Mouse (Mus musculus) lung, adult 18-20 months (tissue): ENCODE data around the gene Amigo3.
A peak's percentile ranks its signal among the peaks of the same experiment; 100 is the strongest.

Experiments used
- DNase-seq, 2 experiments: peaks; one replicate each; pipeline ENCODE4 v3.0.0; 2022; ENCODE audit warnings: mixed read lengths in 2 of 2

Amigo3 gene

DNA sequence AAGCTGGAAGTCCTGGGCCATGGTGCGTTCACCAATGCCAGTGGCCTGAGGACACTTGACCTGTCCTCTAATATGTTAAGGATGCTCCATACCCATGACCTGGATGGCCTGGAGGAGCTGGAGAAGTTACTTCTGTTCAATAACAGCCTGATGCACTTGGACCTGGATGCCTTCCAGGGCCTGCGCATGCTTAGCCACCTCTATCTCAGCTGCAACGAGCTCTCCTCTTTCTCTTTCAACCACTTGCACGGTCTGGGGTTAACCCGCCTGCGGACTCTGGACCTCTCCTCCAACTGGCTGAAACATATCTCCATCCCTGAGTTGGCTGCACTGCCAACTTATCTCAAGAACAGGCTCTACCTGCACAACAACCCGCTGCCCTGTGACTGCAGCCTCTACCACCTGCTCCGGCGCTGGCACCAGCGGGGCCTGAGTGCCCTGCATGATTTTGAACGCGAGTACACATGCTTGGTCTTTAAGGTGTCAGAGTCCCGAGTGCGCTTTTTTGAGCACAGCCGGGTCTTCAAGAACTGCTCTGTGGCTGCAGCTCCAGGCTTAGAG lies 786 bp downstream of the Amigo3 start:
- no peak for DNase-seq

DNA sequence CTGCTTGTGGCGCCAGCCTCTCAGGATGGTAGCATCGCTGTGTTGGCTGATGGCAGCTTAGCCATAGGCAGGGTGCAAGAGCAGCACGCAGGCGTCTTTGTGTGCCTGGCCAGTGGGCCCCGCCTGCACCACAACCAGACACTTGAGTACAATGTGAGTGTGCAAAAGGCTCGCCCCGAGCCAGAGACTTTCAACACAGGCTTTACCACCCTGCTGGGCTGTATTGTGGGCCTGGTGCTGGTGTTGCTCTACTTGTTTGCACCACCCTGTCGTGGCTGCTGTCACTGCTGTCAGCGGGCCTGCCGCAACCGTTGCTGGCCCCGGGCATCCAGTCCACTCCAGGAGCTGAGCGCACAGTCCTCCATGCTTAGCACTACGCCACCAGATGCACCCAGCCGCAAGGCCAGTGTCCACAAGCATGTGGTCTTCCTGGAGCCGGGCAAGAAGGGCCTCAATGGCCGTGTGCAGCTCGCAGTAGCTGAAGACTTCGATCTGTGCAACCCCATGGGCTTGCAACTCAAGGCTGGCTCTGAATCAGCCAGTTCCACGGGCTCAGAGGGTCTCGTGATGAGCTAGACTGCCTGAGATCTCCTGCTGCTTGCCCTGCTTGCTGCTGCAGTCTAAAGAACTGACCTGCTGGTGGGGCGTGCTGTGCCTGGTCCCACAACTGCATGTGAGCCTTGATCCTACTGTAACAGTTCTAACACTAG lies 1.5 kb downstream of the Amigo3 start:
- DNase-seq, result no peak

DNA sequence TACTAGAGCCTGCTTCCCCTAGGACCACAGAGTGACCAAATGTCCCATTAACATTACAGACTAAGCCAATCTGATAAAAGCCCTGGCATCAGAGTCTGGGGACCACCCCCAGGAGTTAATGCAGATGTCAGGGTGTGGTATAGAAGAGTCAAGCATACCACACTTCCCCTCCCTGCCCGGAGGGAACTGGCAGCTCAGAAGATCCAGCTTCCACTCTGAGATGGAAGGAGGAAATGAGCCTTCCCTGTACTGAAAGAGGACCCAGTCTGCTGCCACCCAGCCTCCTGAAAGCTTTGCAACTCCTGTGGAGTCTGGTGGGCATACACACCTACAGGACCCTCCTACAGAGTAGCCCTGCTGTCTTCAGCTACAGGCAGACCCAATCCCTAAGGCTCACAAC lies 2.1 kb downstream of the Amigo3 start:
- DNase-seq, result no peak

GRCm38 (mm10) chr9:108055661-108056237 lies 2.8 kb downstream of the Amigo3 start:
- no peak for DNase-seq

DNA sequence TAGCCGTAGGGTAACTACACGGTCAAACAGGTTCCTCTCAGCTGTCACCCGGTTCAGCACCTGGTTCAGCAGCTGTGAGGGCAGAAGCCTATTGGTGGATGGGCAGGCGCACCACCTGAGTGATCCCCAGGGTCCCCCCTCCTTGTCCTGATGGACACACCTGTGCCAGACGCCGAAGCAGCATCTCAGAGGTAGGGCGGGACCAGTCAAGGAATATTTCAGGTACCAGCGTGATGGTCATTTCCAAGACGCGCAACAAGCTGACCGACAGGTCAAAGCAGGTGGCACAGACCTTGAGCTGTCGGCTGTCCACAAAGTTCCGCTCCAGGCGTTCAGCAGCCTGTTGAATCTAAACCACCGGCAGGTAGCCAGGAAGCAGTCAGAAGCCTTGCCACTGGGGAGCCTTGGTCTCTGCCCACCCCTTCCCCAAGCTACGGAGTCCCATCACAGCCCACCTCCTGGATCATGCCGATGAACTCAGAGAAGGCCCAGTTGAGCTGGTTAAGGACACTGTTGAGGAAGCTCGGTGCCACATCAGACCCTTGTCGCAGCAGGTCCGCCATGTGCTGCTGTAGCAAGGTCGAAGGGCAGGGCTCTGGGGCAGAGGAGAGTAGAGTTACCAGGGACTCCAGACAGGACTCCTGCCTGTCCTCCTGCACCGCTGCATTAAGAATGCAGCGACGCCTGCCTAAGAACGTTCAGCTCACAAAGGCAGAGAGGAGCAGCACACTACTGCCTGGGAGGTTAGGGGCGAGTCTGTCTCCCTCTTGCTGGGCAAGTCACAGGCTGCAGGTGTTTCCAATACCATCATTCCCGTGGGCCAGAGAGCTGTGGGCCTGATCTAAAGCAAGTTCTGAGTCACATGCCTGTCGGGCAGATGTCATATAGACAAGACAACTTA lies 3.7 kb downstream of the Amigo3 start:
- no peak for DNase-seq

DNA sequence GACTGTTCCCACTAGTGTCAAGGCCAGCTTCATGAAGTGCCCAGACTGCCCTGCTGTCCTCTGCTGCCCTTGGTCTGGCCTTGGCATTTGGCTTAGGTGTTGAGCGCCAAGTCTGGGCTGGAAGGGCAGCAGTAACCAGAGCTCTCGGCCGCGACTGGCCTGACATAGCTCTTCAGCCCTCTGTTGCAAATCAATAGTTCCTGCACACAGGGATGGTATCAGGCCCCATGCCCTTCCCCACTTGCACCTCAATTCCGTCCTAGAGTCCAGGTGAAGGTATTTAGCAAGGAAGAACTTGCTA lies 4.3 kb downstream of the Amigo3 start:
- DNase-seq, result no peak

DNA sequence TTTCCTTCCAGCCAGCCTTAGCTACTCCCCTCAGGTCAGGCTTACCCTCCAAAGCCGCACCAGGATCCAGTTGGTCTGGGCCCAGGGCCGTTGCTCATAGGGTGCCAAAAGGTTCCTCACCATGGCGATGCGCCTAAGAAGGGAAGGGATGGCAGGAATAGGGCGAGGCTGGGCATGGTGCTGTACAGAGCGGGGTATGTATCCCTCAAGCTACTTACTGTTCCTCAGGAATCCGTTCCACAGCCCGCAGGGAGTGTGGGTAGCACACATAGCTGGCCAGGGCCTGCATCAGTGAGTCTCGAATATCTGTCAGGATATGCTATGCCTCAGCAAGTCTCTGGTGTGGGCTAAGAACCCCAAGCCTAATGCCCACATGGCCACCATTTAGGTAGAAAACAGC lies 5.3 kb downstream of the Amigo3 start:
- no peak for DNase-seq

DNA sequence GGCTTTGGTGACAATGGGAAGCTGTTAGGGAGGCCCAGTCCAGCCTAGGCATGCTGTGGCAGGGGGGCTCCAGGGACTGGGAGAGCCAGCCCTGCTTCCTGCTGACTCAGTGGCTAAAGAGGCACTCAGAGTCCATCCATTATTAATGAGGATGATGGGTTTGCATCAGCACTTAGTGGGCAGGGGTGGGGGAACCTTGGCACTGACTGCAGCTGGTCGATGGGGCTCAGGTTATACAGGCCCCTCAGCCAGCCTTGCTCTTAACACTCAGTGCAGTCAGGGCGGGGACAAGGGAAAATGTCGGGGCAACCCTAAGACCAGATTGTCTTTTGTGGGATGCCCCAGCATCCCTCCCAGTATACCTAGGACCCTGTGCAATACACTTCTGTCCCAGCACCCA lies 9.2 kb downstream of the Amigo3 start:
- no peak for DNase-seq

DNA sequence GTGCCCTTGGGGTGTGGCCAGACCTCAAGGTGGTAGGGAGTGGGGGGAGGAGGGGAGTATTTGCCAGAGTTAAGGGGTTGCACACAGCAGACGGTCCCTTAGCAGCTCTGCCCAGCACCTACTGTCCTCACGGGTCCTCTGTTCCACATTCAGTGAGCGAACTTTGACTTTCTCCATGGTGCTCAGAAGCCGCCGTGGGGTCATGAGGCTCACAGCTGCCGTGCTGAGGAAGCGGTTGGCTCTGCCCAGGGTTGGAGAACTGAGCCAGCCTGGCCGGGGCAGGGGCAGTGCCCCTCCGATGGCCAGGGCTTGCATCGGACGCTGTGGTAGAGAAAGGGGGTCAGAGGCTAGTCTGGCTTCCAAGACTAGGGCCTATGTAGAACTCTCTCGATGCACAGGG lies 10.4 kb downstream of the Amigo3 start:
- no peak for DNase-seq

DNA sequence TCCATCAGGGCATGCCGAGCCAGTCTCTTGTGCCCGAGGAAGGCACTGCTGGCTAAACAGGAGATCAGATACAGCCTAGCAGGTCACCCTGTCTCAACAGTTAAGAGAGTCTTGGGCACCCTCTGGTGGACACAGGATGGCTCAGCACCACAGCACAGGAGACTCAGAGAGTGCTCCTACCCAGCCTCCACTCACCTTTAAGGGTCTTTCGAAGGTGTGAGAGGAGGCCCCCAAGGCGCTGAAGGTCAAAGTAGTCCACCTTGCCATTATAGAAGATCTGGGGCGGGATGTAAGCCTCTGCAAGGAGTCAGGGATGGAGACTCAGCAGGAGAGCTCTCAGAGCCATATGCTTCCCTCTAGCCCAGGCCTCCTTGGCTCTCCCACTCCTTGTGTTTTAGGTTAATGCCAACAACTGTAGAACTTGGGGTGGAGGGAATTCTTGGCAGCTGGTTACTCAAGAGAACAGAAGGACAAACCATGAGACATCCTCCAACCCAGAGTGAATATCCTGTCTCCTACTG lies 12.6 kb downstream of the Amigo3 start:
- DNase-seq, result peak; percentile 51

DNA sequence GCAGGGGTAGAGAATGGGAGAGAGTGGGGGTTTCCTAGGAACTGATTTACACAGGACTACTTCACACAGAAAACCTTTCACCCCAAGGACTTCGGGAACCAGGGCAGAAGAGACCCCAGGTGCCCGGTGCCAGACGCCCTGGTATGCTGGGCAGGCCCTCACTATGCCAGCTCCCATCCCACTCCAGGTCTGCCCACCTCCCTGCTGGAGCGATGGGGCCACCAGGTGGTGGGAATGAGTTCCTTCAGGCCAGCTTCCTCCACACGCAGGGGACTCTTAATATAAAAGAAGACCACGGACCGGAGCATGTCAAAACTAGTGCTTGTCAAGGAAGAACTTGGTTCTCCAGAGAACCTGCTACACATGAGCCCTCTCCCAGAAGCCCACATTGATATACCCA lies 14.2 kb downstream of the Amigo3 start:
- no peak for DNase-seq

DNA sequence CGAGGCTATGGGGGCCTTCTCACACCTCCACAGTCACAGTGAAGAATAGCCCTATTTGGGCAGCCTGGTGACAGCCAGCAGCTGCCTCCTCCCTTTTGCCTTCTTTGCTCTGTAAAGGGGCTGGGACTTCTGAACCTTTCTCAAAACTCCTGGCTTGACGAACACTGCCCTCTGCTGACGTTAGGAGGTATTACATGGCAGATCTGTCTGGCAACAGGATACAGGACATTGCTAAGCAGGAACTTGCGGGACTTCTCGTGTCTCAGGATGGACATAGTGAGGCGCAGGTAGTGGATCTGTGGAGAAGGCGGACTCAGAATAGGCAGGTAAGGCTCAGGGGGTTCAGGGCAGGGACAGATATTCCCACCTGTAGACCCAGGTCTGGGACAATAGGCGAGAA lies 14.9 kb downstream of the Amigo3 start:
- peak; percentile 76 to 82 for DNase-seq

DNA sequence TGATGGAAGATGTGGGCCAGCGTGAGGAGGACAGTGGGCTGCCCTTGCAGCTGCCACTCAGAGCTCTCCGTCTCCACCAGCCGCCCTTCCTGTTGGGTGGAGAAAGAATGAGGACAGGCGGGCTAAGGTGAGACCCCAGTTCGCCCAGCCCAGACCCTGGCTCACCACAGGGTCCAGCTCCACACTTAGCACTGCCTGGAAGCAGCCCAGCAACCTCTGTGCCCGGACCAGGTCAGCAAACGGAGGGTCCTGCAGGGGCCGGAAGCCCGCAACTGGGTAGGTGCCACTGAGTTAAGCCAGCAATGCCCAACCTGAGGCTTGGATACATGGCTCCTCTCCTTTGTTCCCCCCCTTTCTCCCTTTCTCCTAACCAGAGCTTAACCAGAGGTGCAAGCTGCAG lies 16.0 kb downstream of the Amigo3 start:
- DNase-seq, result no peak

DNA sequence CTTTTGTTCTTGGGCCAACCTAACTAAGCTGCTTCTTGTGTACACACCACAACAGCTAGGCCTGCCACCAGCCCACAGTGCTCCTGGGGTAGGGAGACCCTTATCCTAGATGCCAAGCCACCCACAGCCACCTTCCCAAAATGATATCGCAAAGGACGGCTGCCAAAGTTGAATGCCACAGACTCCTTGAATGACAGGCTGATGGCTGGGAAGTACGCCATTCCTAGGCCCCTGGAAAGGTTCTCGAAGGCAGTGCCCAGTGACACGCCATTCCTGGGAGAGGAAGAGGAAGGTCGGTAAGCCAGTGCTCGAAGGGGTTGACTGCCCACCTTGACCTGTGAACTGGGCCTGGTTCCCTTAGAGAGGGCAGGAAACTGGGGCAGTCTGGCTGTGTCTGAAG lies 16.6 kb downstream of the Amigo3 start:
- DNase-seq, result no peak

- no peak for DNase-seq
These were observed 18.8 kb downstream of the Amigo3 start for GRCm38 (mm10) chr9:108071801-108072200.

DNA sequence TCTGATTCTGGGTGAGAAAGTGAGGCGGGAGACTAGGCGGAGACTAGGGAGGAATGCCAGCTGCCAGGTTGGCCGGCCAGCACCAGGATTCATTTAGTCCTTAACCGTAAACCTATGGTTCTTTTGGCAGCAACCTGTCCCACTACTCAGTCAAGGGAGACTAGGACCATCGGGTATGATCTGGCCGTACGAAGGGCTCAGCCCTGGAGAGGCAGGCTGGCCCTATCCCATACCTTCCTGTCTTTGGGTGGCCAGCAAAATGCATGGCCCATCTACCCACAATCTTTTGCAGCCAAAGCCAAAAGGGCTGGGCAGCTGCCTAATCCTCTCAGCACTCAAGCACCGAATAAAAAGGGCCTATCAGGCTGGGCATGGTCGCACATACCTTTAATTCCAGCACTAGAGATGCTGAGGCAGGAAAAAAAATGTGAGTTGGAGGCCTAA lies 19.5 kb downstream of the Amigo3 start:
- DNase-seq, result no peak

DNA sequence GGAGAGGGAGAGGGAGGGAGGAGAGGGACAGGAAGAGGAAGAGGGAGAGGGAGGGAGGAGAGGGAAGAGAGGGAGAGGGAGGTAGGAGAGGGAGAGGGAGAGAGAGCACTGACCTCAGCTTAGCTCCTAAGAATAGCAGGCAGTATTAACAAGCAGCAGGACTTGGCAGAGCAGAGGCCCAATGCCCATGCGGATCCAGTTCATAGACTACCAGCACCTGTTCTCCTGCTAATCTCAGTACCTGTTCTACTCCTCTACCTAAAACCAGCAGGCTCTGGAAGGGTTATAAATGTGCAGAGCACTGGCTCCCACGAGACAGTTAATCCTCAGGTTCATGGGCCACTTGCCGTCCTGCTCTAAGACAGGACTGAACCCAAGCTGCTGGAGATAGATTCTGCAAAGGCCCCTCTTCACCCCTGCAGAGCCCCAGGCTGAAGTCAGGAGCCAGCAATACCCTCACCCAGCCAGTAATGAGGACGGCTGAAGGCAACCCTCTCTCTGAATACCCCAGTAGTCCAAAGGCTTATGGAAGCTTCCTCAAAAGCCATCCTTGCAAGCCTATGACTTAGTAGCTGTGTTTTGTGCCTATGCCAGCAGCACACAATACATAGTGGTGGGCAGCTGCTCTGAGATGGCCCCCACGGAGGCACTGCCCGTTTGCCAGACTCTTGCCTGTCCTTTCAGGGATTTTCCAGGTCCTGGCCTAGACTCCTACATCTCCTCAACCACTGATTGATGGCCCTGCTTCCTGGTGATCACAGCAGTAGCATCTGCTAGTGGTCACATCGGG lies 20.4 kb downstream of the Amigo3 start:
- no peak for DNase-seq

- DNase-seq, result peak in 1 of 2 experiments; percentile 22
These were observed 27.2 kb downstream of the Amigo3 start, which contains the start of gene Mst1 for GRCm38 (mm10) chr9:108080168-108080567. Gene Mst1, plus strand, starts transcription at chr9:108080436.

GRCm38 (mm10) chr9:108082549-108082948 lies 29.6 kb downstream of the Amigo3 start:
- no peak for DNase-seq

- DNase-seq, result no peak
These were observed 30.1 kb downstream of the Amigo3 start, which contains the start of gene Rnf123 for GRCm38 (mm10) chr9:108082988-108083431. Gene Rnf123, minus strand, starts transcription at chr9:108083346.

DNA sequence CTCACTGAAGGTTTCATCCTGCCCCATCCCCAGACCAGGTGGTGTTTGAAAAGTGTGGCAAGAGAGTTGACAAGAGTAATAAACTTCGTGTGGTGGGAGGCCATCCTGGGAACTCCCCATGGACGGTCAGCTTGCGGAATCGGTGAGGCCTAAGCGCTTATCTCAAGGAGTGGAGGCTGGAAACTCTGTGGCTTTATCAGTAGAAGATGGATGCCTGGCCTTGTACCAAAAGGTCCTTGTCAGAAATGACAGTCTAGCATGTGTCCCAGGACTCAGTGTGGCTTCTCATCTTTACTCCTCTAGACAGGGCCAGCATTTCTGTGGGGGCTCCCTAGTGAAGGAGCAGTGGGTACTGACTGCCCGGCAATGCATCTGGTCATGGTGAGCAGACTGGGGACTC lies 30.6 kb downstream of the Amigo3 start:
- DNase-seq, result no peak

DNA sequence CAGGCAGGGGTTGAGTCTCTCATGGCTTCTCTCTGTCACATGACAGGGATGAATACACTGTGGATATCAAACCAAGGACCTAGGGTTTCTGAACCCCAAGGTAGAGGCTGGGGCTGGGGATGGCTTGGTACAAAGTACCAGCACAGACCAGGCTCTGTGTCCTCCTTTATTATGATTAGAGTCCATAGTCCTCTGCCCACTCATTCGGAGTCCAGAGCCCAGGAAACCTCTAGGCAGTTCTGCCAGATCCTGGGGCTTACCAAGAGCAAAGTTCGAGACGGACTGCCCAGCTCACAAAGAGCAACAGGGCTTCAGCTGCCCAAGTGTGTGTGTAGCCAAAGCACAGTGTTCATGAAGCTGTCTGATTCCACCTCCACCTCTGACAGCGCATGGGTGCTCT lies 32.3 kb downstream of the Amigo3 start:
- DNase-seq, result no peak
